Mouse (Mus musculus): Measurements from ENCODE around the gene Eif2b3. TPM values are rescaled to one million over a fixed set of nuclear protein-coding genes. Genes with fewer than 3 reads are reported as not detected.

Gene Eif2b3
- polyA plus RNA-seq, 1 experiment from 2014 or later = 42.1 TPM

- Histone ChIP-seq H3K9ac (replicated peaks; ENCODE audit: low read depth, low read length) (no peak overlapping the region), H3K27ac (ENCODE audit: low read length) (no peak overlapping the region), H3K4me3 (replicated peaks; ENCODE audit: low read length) (no peak overlapping the region), H3K4me2 (ENCODE audit: low read length) (no peak overlapping the region), H3K4me1 (replicated peaks; ENCODE audit: control insufficient read depth, insufficient read depth, low read length) (peaks cover 10% of the 10 kb centered on the region), H3K36me3 (ENCODE audit: control insufficient read depth, insufficient read depth) (no peaks in the 10 kb centered on the region), H3K27me3 (replicated peaks; ENCODE audit: control insufficient read depth, insufficient read depth, low read length) (no peaks in the 10 kb centered on the region; the same call in 1 of the 2 replicates), H3K9me3 (ENCODE audit: control insufficient read depth, low read length) (no peaks in the 10 kb centered on the region)
- 62% methylated on average over 8 of the region's 8 CpGs for WGBS
- ATAC-seq = no peak
These were observed 79.0 kb downstream of the Eif2b3 start for GRCm38 (mm10) chr4:117097969-117098763.

- 55% methylated on average over 2 of the region's 2 CpGs for WGBS
- Histone ChIP-seq H3K27ac (ENCODE audit: low read length) (no peak overlapping the region), H3K36me3 (ENCODE audit: control insufficient read depth, insufficient read depth) (no peaks in the 10 kb centered on the region), H3K4me1 (replicated peaks; ENCODE audit: control insufficient read depth, insufficient read depth, low read length) (peaks cover 10% of the 10 kb centered on the region), H3K9me3 (ENCODE audit: control insufficient read depth, low read length) (no peaks in the 10 kb centered on the region), H3K4me2 (ENCODE audit: low read length) (no peak overlapping the region), H3K27me3 (replicated peaks; ENCODE audit: control insufficient read depth, insufficient read depth, low read length) (no peaks in the 10 kb centered on the region; the same call in 1 of the 2 replicates), H3K4me3 (replicated peaks; ENCODE audit: low read length) (no peak overlapping the region), H3K9ac (replicated peaks; ENCODE audit: low read depth, low read length) (no peak overlapping the region)
- ATAC-seq = no peak
These were observed 79.5 kb downstream of the Eif2b3 start for GRCm38 (mm10) chr4:117098764-117099036.

- Histone ChIP-seq H3K4me3 (replicated peaks; ENCODE audit: low read length) (no peak overlapping the region), H3K4me2 (ENCODE audit: low read length) (no peak overlapping the region), H3K9me3 (ENCODE audit: control insufficient read depth, low read length) (no peaks in the 10 kb centered on the region), H3K9ac (replicated peaks; ENCODE audit: low read depth, low read length) (no peak overlapping the region), H3K36me3 (ENCODE audit: control insufficient read depth, insufficient read depth) (no peaks in the 10 kb centered on the region), H3K27ac (ENCODE audit: low read length) (no peak overlapping the region), H3K4me1 (replicated peaks; ENCODE audit: control insufficient read depth, insufficient read depth, low read length) (peaks cover 11% of the 10 kb centered on the region), H3K27me3 (replicated peaks; ENCODE audit: control insufficient read depth, insufficient read depth, low read length) (no peaks in the 10 kb centered on the region; the same call in 1 of the 2 replicates)
- ATAC-seq = no peak
- 58% methylated on average over 4 of the region's 4 CpGs for WGBS
These were observed 80.8 kb downstream of the Eif2b3 start for GRCm38 (mm10) chr4:117100036-117100435.

GRCm38 (mm10) chr4:117101218-117101617 lies 82.0 kb downstream of the Eif2b3 start:
- H3K27me3 ChIP-seq (replicated peaks; ENCODE audit: control insufficient read depth, insufficient read depth, low read length) = no peaks in the 10 kb centered on the region; the same call in 1 of the 2 replicates
- H3K9me3 ChIP-seq (ENCODE audit: control insufficient read depth, low read length) = no peaks in the 10 kb centered on the region
- no peaks in the 10 kb centered on the region for H3K36me3 ChIP-seq (ENCODE audit: control insufficient read depth, insufficient read depth)
- H3K4me3 ChIP-seq (replicated peaks; ENCODE audit: low read length) = no peak overlapping the region
- H3K27ac ChIP-seq (ENCODE audit: low read length) = no peak overlapping the region
- peaks cover 13% of the 10 kb centered on the region for H3K4me1 ChIP-seq (replicated peaks; ENCODE audit: control insufficient read depth, insufficient read depth, low read length)
- no peak overlapping the region for H3K4me2 ChIP-seq (ENCODE audit: low read length)
- WGBS = 50% methylated on average over 7 of the region's 7 CpGs
- H3K9ac ChIP-seq (replicated peaks; ENCODE audit: low read depth, low read length) = no peak overlapping the region
- ATAC-seq = no peak

- no peak for ATAC-seq
These were observed 85.5 kb downstream of the Eif2b3 start for GRCm38 (mm10) chr4:117104672-117105071.

GRCm38 (mm10) chr4:117105127-117105526 lies 85.9 kb downstream of the Eif2b3 start:
- H3K4me1 ChIP-seq (replicated peaks; ENCODE audit: control insufficient read depth, insufficient read depth, low read length) = peaks cover 7% of the 10 kb centered on the region
- H3K27me3 ChIP-seq (replicated peaks; ENCODE audit: control insufficient read depth, insufficient read depth, low read length) = no peaks in the 10 kb centered on the region
- H3K9me3 ChIP-seq (ENCODE audit: control insufficient read depth, low read length) = no peaks in the 10 kb centered on the region
- no peak overlapping the region for H3K27ac ChIP-seq (ENCODE audit: low read length)
- no peak for ATAC-seq
- no peak overlapping the region for H3K4me2 ChIP-seq (ENCODE audit: low read length)
- 52% methylated on average over 10 of the region's 10 CpGs for WGBS
- no peak overlapping the region for H3K4me3 ChIP-seq (replicated peaks; ENCODE audit: low read length)
- no peaks in the 10 kb centered on the region for H3K36me3 ChIP-seq (ENCODE audit: control insufficient read depth, insufficient read depth)
- no peak overlapping the region for H3K9ac ChIP-seq (replicated peaks; ENCODE audit: low read depth, low read length)

More at GRCm38 (mm10) chr4:117104672-117105071, 85.5 kb downstream of the Eif2b3 start:
- no peak overlapping the region for H3K4me2 ChIP-seq (ENCODE audit: low read length)
- H3K27ac ChIP-seq (ENCODE audit: low read length) = no peak overlapping the region
- H3K4me1 ChIP-seq (replicated peaks; ENCODE audit: control insufficient read depth, insufficient read depth, low read length) = peaks cover 7% of the 10 kb centered on the region
- no peak overlapping the region for H3K9ac ChIP-seq (replicated peaks; ENCODE audit: low read depth, low read length)
- no peaks in the 10 kb centered on the region for H3K36me3 ChIP-seq (ENCODE audit: control insufficient read depth, insufficient read depth)
- no peak overlapping the region for H3K4me3 ChIP-seq (replicated peaks; ENCODE audit: low read length)
- no peaks in the 10 kb centered on the region for H3K27me3 ChIP-seq (replicated peaks; ENCODE audit: control insufficient read depth, insufficient read depth, low read length)
- no peaks in the 10 kb centered on the region for H3K9me3 ChIP-seq (ENCODE audit: control insufficient read depth, low read length)
- whole genome bisulfite sequencing = 74% methylated on average over 10 of the region's 10 CpGs

GRCm38 (mm10) chr4:117107813-117108523 lies 88.8 kb downstream of the Eif2b3 start:
- no peak overlapping the region for H3K4me3 ChIP-seq (replicated peaks; ENCODE audit: low read length)
- no peak overlapping the region for H3K4me2 ChIP-seq (ENCODE audit: low read length)
- peaks cover 7% of the 10 kb centered on the region for H3K4me1 ChIP-seq (replicated peaks; ENCODE audit: control insufficient read depth, insufficient read depth, low read length)
- no peak overlapping the region for H3K9ac ChIP-seq (replicated peaks; ENCODE audit: low read depth, low read length)
- no peak for ATAC-seq
- H3K36me3 ChIP-seq (ENCODE audit: control insufficient read depth, insufficient read depth) = no peaks in the 10 kb centered on the region
- H3K27ac ChIP-seq (ENCODE audit: low read length) = no peak overlapping the region
- H3K27me3 ChIP-seq (replicated peaks; ENCODE audit: control insufficient read depth, insufficient read depth, low read length) = no peaks in the 10 kb centered on the region
- H3K9me3 ChIP-seq (ENCODE audit: control insufficient read depth, low read length) = no peaks in the 10 kb centered on the region
- 94% methylated on average over 18 of the region's 18 CpGs for WGBS

GRCm38 (mm10) chr4:117108524-117108849 lies 89.3 kb downstream of the Eif2b3 start:
- no peak overlapping the region for H3K4me3 ChIP-seq (replicated peaks; ENCODE audit: low read length)
- ATAC-seq = no peak
- no peaks in the 10 kb centered on the region for H3K36me3 ChIP-seq (ENCODE audit: control insufficient read depth, insufficient read depth)
- H3K9ac ChIP-seq (replicated peaks; ENCODE audit: low read depth, low read length) = no peak overlapping the region
- no peak overlapping the region for H3K4me2 ChIP-seq (ENCODE audit: low read length)
- H3K9me3 ChIP-seq (ENCODE audit: control insufficient read depth, low read length) = no peaks in the 10 kb centered on the region
- 95% methylated on average over 6 of the region's 6 CpGs for WGBS
- H3K27ac ChIP-seq (ENCODE audit: low read length) = no peak overlapping the region
- peaks cover 7% of the 10 kb centered on the region for H3K4me1 ChIP-seq (replicated peaks; ENCODE audit: control insufficient read depth, insufficient read depth, low read length)
- no peaks in the 10 kb centered on the region for H3K27me3 ChIP-seq (replicated peaks; ENCODE audit: control insufficient read depth, insufficient read depth, low read length)

- H3K27me3 ChIP-seq (replicated peaks; ENCODE audit: control insufficient read depth, insufficient read depth, low read length) = no peaks in the 10 kb centered on the region
- no peak for ATAC-seq
- no peak overlapping the region for H3K4me2 ChIP-seq (ENCODE audit: low read length)
- no peak overlapping the region for H3K4me3 ChIP-seq (replicated peaks; ENCODE audit: low read length)
- no peaks in the 10 kb centered on the region for H3K36me3 ChIP-seq (ENCODE audit: control insufficient read depth, insufficient read depth)
- H3K9ac ChIP-seq (replicated peaks; ENCODE audit: low read depth, low read length) = no peak overlapping the region
- peaks cover 7% of the 10 kb centered on the region for H3K4me1 ChIP-seq (replicated peaks; ENCODE audit: control insufficient read depth, insufficient read depth, low read length)
- no peaks in the 10 kb centered on the region for H3K9me3 ChIP-seq (ENCODE audit: control insufficient read depth, low read length)
- WGBS = 91% methylated on average over 25 of the region's 25 CpGs
- H3K27ac ChIP-seq (ENCODE audit: low read length) = no peak overlapping the region
These were observed 90.1 kb downstream of the Eif2b3 start for GRCm38 (mm10) chr4:117109330-117109729.

Data from forebrain, embryonic 16.5 days (tissue).